Mouse (Mus musculus) CH12.LX (cell line): ENCODE measurements around the gene Tex14. TPM values are rescaled to one million over a fixed set of nuclear protein-coding genes. Genes with fewer than 3 reads are reported as not detected.
A peak's percentile ranks its signal among the peaks of the same experiment; 100 is the strongest.

Experiments
- DNase-seq: peaks from one replicate; pipeline ENCODE4 v3.0.0-alpha.2; 2013; ENCODE audit errors: extremely low read depth
- H3K27ac ChIP-seq: 2 replicates; pipeline ENCODE4 v1.5.1; 2012; ENCODE audit warnings: low read depth, mild to moderate bottlenecking, control low read depth, moderate library complexity; ENCODE audit not compliant: insufficient read depth
- H3K27me3 ChIP-seq: replicated peaks from 2 replicates; pipeline ENCODE3; 2012; ENCODE audit warnings: inconsistent platforms
- H3K36me3 ChIP-seq, 2 experiments: replicated peaks in 1 of 2; 2 replicates each; pipeline versions ENCODE3 to v1.6.1; 2012; ENCODE audit warnings: inconsistent platforms in 1 of 2, low read length in 1 of 2, mild to moderate bottlenecking in 1 of 2, mixed read lengths in 1 of 2, moderate library complexity in 1 of 2; ENCODE audit not compliant: control insufficient read depth in 1 of 2, insufficient read depth in 1 of 2
- H3K4me1 ChIP-seq, 2 experiments: 2 replicates each; pipeline ENCODE4 v1.6.1; 2012; ENCODE audit warnings: inconsistent platforms in 1 of 2, moderate library complexity in 1 of 2; ENCODE audit not compliant: insufficient read depth in 2 of 2, control insufficient read depth in 1 of 2
- H3K4me2 ChIP-seq: 2 replicates; pipeline ENCODE4 v1.6.1; 2012; ENCODE audit warnings: low read depth, mild to moderate bottlenecking, control low read depth; ENCODE audit not compliant: poor library complexity, insufficient read depth, severe bottlenecking
- H3K4me3 ChIP-seq, 3 experiments: fragments of 150-350 bp in 1 of 3; sonication (generic) in 1 of 3; replicated peaks in 1 of 3; 2 replicates each; pipeline versions ENCODE3 to v1.5.1; 2011 to 2012; ENCODE audit warnings: low read depth in 2 of 3, low read length in 2 of 3, mild to moderate bottlenecking in 2 of 3, moderate library complexity in 2 of 3, control low read depth in 1 of 3, improper control_type of control experiment in 1 of 3, inconsistent platforms in 1 of 3, mixed read lengths in 1 of 3; ENCODE audit not compliant: poor library complexity in 1 of 3
- H3K79me2 ChIP-seq: replicated peaks from 2 replicates; pipeline ENCODE4 v1.6.1; 2012; ENCODE audit warnings: mild to moderate bottlenecking, moderate library complexity; ENCODE audit not compliant: control insufficient read depth, poor library complexity, insufficient read depth, severe bottlenecking; ENCODE audit errors: extremely low read depth
- H3K9ac ChIP-seq: 2 replicates; pipeline ENCODE4 v1.6.1; 2012; ENCODE audit warnings: low read depth, mild to moderate bottlenecking, control low read depth, moderate library complexity; ENCODE audit not compliant: insufficient read depth
- H3K9me3 ChIP-seq: replicated peaks from 2 replicates; pipeline ENCODE3; 2012; ENCODE audit warnings: low read length, inconsistent platforms, mixed read lengths
- BHLHE40 ChIP-seq: IDR thresholded peaks from 2 replicates; pipeline ENCODE4 v1.6.1; 2011; ENCODE audit warnings: mild to moderate bottlenecking, low read depth, low read length, improper control_type of control experiment
- CHD2 ChIP-seq: IDR thresholded peaks from 2 replicates; pipeline ENCODE4 v1.6.1; 2011; ENCODE audit warnings: low read length, improper control_type of control experiment
- E2F4 ChIP-seq: IDR thresholded peaks from 2 replicates; pipeline ENCODE4 v1.6.1; 2011; ENCODE audit warnings: low read depth, low read length, improper control_type of control experiment; ENCODE audit not compliant: insufficient replicate concordance
- ELF1 ChIP-seq: IDR thresholded peaks from 2 replicates; pipeline ENCODE4 v1.6.1; 2014; ENCODE audit warnings: low read depth, mild to moderate bottlenecking, inconsistent platforms, low read length, improper control_type of control experiment
- EP300 ChIP-seq: IDR thresholded peaks from 2 replicates; pipeline ENCODE4 v1.6.1; 2011; ENCODE audit warnings: low read length, improper control_type of control experiment
- HCFC1 ChIP-seq: IDR thresholded peaks from 2 replicates; pipeline ENCODE4 v1.6.1; 2012; ENCODE audit warnings: low read depth, mild to moderate bottlenecking, inconsistent platforms, low read length, improper control_type of control experiment
- IRF4 ChIP-seq: IDR thresholded peaks from 2 replicates; pipeline ENCODE4 v1.6.1; 2014; ENCODE audit warnings: low read depth, mild to moderate bottlenecking, inconsistent platforms, low read length, improper control_type of control experiment
- JUN ChIP-seq: IDR thresholded peaks from 2 replicates; pipeline ENCODE4 v1.6.1; 2011; ENCODE audit warnings: low read depth, mild to moderate bottlenecking, low read length, improper control_type of control experiment, moderate library complexity; ENCODE audit not compliant: insufficient read depth
- MAZ ChIP-seq: IDR thresholded peaks from 2 replicates; pipeline ENCODE4 v1.6.1; 2012; ENCODE audit warnings: low read depth, mild to moderate bottlenecking, inconsistent platforms, low read length, improper control_type of control experiment, moderate library complexity
- MEF2A ChIP-seq: IDR thresholded peaks from 2 replicates; pipeline ENCODE4 v1.6.1; 2014; ENCODE audit warnings: low read depth, mild to moderate bottlenecking, inconsistent platforms, low read length, improper control_type of control experiment, borderline replicate concordance
- MXI1 ChIP-seq: IDR thresholded peaks from 2 replicates; pipeline ENCODE4 v1.6.1; 2011; ENCODE audit warnings: mild to moderate bottlenecking, low read depth, low read length, improper control_type of control experiment
- MYC ChIP-seq: IDR thresholded peaks from 2 replicates; pipeline ENCODE4 v1.6.1; 2011; ENCODE audit warnings: low read depth, mild to moderate bottlenecking, improper control_type of control experiment, low read length
- NELFE ChIP-seq: IDR thresholded peaks from 2 replicates; pipeline ENCODE4 v1.6.1; 2011; ENCODE audit warnings: low read depth, low read length, improper control_type of control experiment
- TBP ChIP-seq: conservative IDR thresholded peaks from 2 replicates; pipeline ENCODE4 v1.6.1; 2011; ENCODE audit warnings: low read depth, low read length, improper control_type of control experiment
- USF1 ChIP-seq: IDR thresholded peaks from 2 replicates; pipeline ENCODE4 v1.6.1; 2014; ENCODE audit warnings: low read depth, mild to moderate bottlenecking, inconsistent platforms, low read length, improper control_type of control experiment
- ZKSCAN1 ChIP-seq: IDR thresholded peaks from 2 replicates; pipeline ENCODE4 v1.6.1; 2012; ENCODE audit warnings: low read depth, inconsistent platforms, low read length, improper control_type of control experiment, borderline replicate concordance
- ZMIZ1 ChIP-seq: IDR thresholded peaks from 2 replicates; pipeline ENCODE4 v1.6.1; 2012; ENCODE audit warnings: low read depth, mild to moderate bottlenecking, inconsistent platforms, low read length, improper control_type of control experiment
- ZNF384 ChIP-seq: IDR thresholded peaks from 2 replicates; pipeline ENCODE4 v1.6.1; 2012; ENCODE audit warnings: low read depth, low read length, improper control_type of control experiment, inconsistent platforms
- dilution Hi-C: fragments of 300-500 bp; cut with MboI; formaldehyde crosslinking; loops from 2 replicates; pipeline ENCODE4 v1.14.3; 2020; ENCODE audit warnings: low sequenced_read_pairs; ENCODE audit not compliant: extremely low pct_unique_long_range_greater_than_20kb, extremely low pct_ligation_motif_present
- in situ Hi-C: fragments of 300-500 bp; cut with MboI; formaldehyde crosslinking; loops from 3 replicates; pipeline ENCODE4 v1.14.3; 2019; ENCODE audit warnings: low sequenced_read_pairs, low pct_ligation_motif_present, low pct_unique_long_range_greater_than_20kb, mixed read lengths
- polyA plus RNA-seq: library from polyadenylated mRNA; unstranded; fragments of >175 nt; gene quantifications from 2 replicates; pipeline ENCODE4 v1.2.1, GENCODE M21; 2012; ENCODE audit warnings: low read depth; ENCODE audit not compliant: insufficient read length
- total RNA-seq, 2 experiments: library from RNA; depleted of rRNA; stranded (reverse); fragments of 300-350 nt in 1 of 2; fragments of >200 nt in 1 of 2; gene quantifications; 2 replicates each; pipeline ENCODE4 v1.2.3; 2012 to 2014

The Tex14 gene
- total and polyA plus RNA-seq, 3 experiments: 1.3 to 2.1 (median 1.4) TPM

GRCm38 (mm10) chr11:87603571-87603970, 198.7 kb downstream of the Tex14 start:
- H3K4me3 ChIP-seq: no peak overlapping the region
- no peaks in the 10 kb centered on the region for H3K9me3 ChIP-seq
- no peak overlapping the region for H3K27ac ChIP-seq
- no peaks in the 10 kb centered on the region for H3K79me2 ChIP-seq
- peak; percentile 57 for DNase-seq
- TF ChIP-seq JUN: no peak
- TF ChIP-seq MXI1: no peak
- TF ChIP-seq BHLHE40: peak; percentile 62
- TF ChIP-seq HCFC1: no peak
- TF ChIP-seq EP300: peak; percentile 90
- TF ChIP-seq ZNF384: peak; percentile 75
- TF ChIP-seq ELF1: no peak
- peak; percentile 45; the same call in 1 of the 2 replicates for TF ChIP-seq MYC
- no peak for TF ChIP-seq ZKSCAN1
- TF ChIP-seq E2F4: no peak
- TF ChIP-seq MAZ: no peak
- no peak for TF ChIP-seq MEF2A
- no peak for TF ChIP-seq CHD2
- TF ChIP-seq USF1: no peak
- no peak for TF ChIP-seq NELFE
- peak; percentile 89 for TF ChIP-seq IRF4
- no peak for TF ChIP-seq TBP
- no peak for TF ChIP-seq ZMIZ1
- TF ChIP-seq, all 38 proteins: peak for 5
- Histone ChIP-seq H3K36me3 (peaks cover 82 to 99% of the 10 kb centered on the region in 2 experiments), H3K4me1 (peaks cover 0 to 37% of the 10 kb centered on the region in 2 experiments; a peak in 3 of 4 replicates), H3K4me2 (no peak overlapping the region), H3K27me3 (no peaks in the 10 kb centered on the region), H3K9ac (no peak overlapping the region)
- in situ Hi-C loops (no loop called here), dilution Hi-C loops (no loop called here)

Other genes starting within 250 kb of the Tex14 start
- 0.50 and 0.64 TPM in 2 replicates for gene Ppm1e, start 46.0 kb upstream of the Tex14 start, total RNA-seq (2012; rRNA removed)
- gene Ppm1e, start 46.0 kb upstream of the Tex14 start, total RNA-seq (2014; rRNA removed): 0.66 and 0.74 TPM in 2 replicates
- 0.86 and 1.1 TPM in 2 replicates for gene Ppm1e, start 46.0 kb upstream of the Tex14 start, polyA plus RNA-seq
- 5.3 and 6.8 TPM in 2 replicates for gene Rad51c, start 111 bp upstream of the Tex14 start, total RNA-seq (2012; rRNA removed)
- 5.6 and 6.3 TPM in 2 replicates for gene Rad51c, start 111 bp upstream of the Tex14 start, total RNA-seq (2014; rRNA removed)
- 4.8 and 6.1 TPM in 2 replicates for gene Rad51c, start 111 bp upstream of the Tex14 start, polyA plus RNA-seq
- not detected in 2 replicates for gene Gm11492, start 161.6 kb downstream of the Tex14 start, total RNA-seq (2012; rRNA removed)
- gene Gm11492, start 161.6 kb downstream of the Tex14 start, total RNA-seq (2014; rRNA removed): not detected in 2 replicates
- gene Gm11492, start 161.6 kb downstream of the Tex14 start, polyA plus RNA-seq: not detected in 2 replicates
- 1.5 and 1.7 TPM in 2 replicates for gene Sept4, start 163.8 kb downstream of the Tex14 start, total RNA-seq (2012; rRNA removed)
- gene Sept4, start 163.8 kb downstream of the Tex14 start, total RNA-seq (2014; rRNA removed): 0.32 TPM in 1 of 2 replicates, not detected in the other
- 0.42 and 1.5 TPM in 2 replicates for gene Sept4, start 163.8 kb downstream of the Tex14 start, polyA plus RNA-seq
- gene Mtmr4, start 187.1 kb downstream of the Tex14 start, total RNA-seq (2012; rRNA removed): 29.4 and 40.5 TPM in 2 replicates
- gene Mtmr4, start 187.1 kb downstream of the Tex14 start, total RNA-seq (2014; rRNA removed): 27.2 and 29.5 TPM in 2 replicates
- gene Mtmr4, start 187.1 kb downstream of the Tex14 start, polyA plus RNA-seq: 31.7 and 32.9 TPM in 2 replicates
- 0.04 TPM in 1 of 2 replicates, not detected in the other for gene Hsf5, start 212.1 kb downstream of the Tex14 start, total RNA-seq (2012; rRNA removed)
- not detected in 2 replicates for gene Hsf5, start 212.1 kb downstream of the Tex14 start, total RNA-seq (2014; rRNA removed)
- not detected in 2 replicates for gene Hsf5, start 212.1 kb downstream of the Tex14 start, polyA plus RNA-seq